Mouse (Mus musculus) CH12.LX (cell line): ENCODE data around the gene Arhgap45. TPM values are rescaled to one million over a fixed set of nuclear protein-coding genes. Genes with fewer than 3 reads are reported as not detected.
A peak's percentile ranks its signal among the peaks of the same experiment; 100 is the strongest.

Experiments
- DNase-seq: peaks from one replicate; pipeline ENCODE4 v3.0.0-alpha.2; 2013; ENCODE audit errors: extremely low read depth
- H3K27ac ChIP-seq: 2 replicates; pipeline ENCODE4 v1.5.1; 2012; ENCODE audit warnings: low read depth, mild to moderate bottlenecking, control low read depth, moderate library complexity; ENCODE audit not compliant: insufficient read depth
- H3K27me3 ChIP-seq: replicated peaks from 2 replicates; pipeline ENCODE3; 2012; ENCODE audit warnings: inconsistent platforms
- H3K36me3 ChIP-seq, 2 experiments: replicated peaks in 1 of 2; 2 replicates each; pipeline versions ENCODE3 to v1.6.1; 2012; ENCODE audit warnings: inconsistent platforms in 1 of 2, low read length in 1 of 2, mild to moderate bottlenecking in 1 of 2, mixed read lengths in 1 of 2, moderate library complexity in 1 of 2; ENCODE audit not compliant: control insufficient read depth in 1 of 2, insufficient read depth in 1 of 2
- H3K4me1 ChIP-seq, 2 experiments: 2 replicates each; pipeline ENCODE4 v1.6.1; 2012; ENCODE audit warnings: inconsistent platforms in 1 of 2, moderate library complexity in 1 of 2; ENCODE audit not compliant: insufficient read depth in 2 of 2, control insufficient read depth in 1 of 2
- H3K4me2 ChIP-seq: 2 replicates; pipeline ENCODE4 v1.6.1; 2012; ENCODE audit warnings: low read depth, mild to moderate bottlenecking, control low read depth; ENCODE audit not compliant: poor library complexity, insufficient read depth, severe bottlenecking
- H3K4me3 ChIP-seq, 3 experiments: fragments of 150-350 bp in 1 of 3; sonication (generic) in 1 of 3; replicated peaks in 1 of 3; 2 replicates each; pipeline versions ENCODE3 to v1.5.1; 2011 to 2012; ENCODE audit warnings: low read depth in 2 of 3, low read length in 2 of 3, mild to moderate bottlenecking in 2 of 3, moderate library complexity in 2 of 3, control low read depth in 1 of 3, improper control_type of control experiment in 1 of 3, inconsistent platforms in 1 of 3, mixed read lengths in 1 of 3; ENCODE audit not compliant: poor library complexity in 1 of 3
- H3K79me2 ChIP-seq: replicated peaks from 2 replicates; pipeline ENCODE4 v1.6.1; 2012; ENCODE audit warnings: mild to moderate bottlenecking, moderate library complexity; ENCODE audit not compliant: control insufficient read depth, poor library complexity, insufficient read depth, severe bottlenecking; ENCODE audit errors: extremely low read depth
- H3K9ac ChIP-seq: 2 replicates; pipeline ENCODE4 v1.6.1; 2012; ENCODE audit warnings: low read depth, mild to moderate bottlenecking, control low read depth, moderate library complexity; ENCODE audit not compliant: insufficient read depth
- H3K9me3 ChIP-seq: replicated peaks from 2 replicates; pipeline ENCODE3; 2012; ENCODE audit warnings: low read length, inconsistent platforms, mixed read lengths
- BHLHE40 ChIP-seq: IDR thresholded peaks from 2 replicates; pipeline ENCODE4 v1.6.1; 2011; ENCODE audit warnings: mild to moderate bottlenecking, low read depth, low read length, improper control_type of control experiment
- CHD1 ChIP-seq: IDR thresholded peaks from 2 replicates; pipeline ENCODE4 v1.6.1; 2012; ENCODE audit warnings: low read depth, low read length, improper control_type of control experiment, inconsistent platforms
- CHD2 ChIP-seq: IDR thresholded peaks from 2 replicates; pipeline ENCODE4 v1.6.1; 2011; ENCODE audit warnings: low read length, improper control_type of control experiment
- CTCF ChIP-seq, 2 experiments: IDR thresholded peaks in 1 of 2; conservative IDR thresholded peaks in 1 of 2; 2 replicates each; pipeline ENCODE4 v1.5.1; 2011 to 2012; ENCODE audit warnings: low read depth in 2 of 2, low read length in 2 of 2, improper control_type of control experiment in 1 of 2, inconsistent platforms in 1 of 2, mild to moderate bottlenecking in 1 of 2, moderate library complexity in 1 of 2
- ELF1 ChIP-seq: IDR thresholded peaks from 2 replicates; pipeline ENCODE4 v1.6.1; 2014; ENCODE audit warnings: low read depth, mild to moderate bottlenecking, inconsistent platforms, low read length, improper control_type of control experiment
- EP300 ChIP-seq: IDR thresholded peaks from 2 replicates; pipeline ENCODE4 v1.6.1; 2011; ENCODE audit warnings: low read length, improper control_type of control experiment
- ETS1 ChIP-seq: conservative IDR thresholded peaks from 2 replicates; pipeline ENCODE4 v1.6.1; 2012; ENCODE audit warnings: low read depth, mild to moderate bottlenecking, inconsistent platforms, low read length, improper control_type of control experiment, moderate library complexity
- HCFC1 ChIP-seq: IDR thresholded peaks from 2 replicates; pipeline ENCODE4 v1.6.1; 2012; ENCODE audit warnings: low read depth, mild to moderate bottlenecking, inconsistent platforms, low read length, improper control_type of control experiment
- JUND ChIP-seq: conservative IDR thresholded peaks from 2 replicates; pipeline ENCODE4 v1.6.1; 2011; ENCODE audit warnings: low read depth, low read length, improper control_type of control experiment
- MAFK ChIP-seq: IDR thresholded peaks from 2 replicates; pipeline ENCODE4 v1.6.1; 2011; ENCODE audit warnings: low read length, improper control_type of control experiment; ENCODE audit not compliant: insufficient replicate concordance
- MAX ChIP-seq: IDR thresholded peaks from 2 replicates; pipeline ENCODE4 v1.6.1; 2011; ENCODE audit warnings: low read length, improper control_type of control experiment
- MAZ ChIP-seq: IDR thresholded peaks from 2 replicates; pipeline ENCODE4 v1.6.1; 2012; ENCODE audit warnings: low read depth, mild to moderate bottlenecking, inconsistent platforms, low read length, improper control_type of control experiment, moderate library complexity
- MEF2A ChIP-seq: IDR thresholded peaks from 2 replicates; pipeline ENCODE4 v1.6.1; 2014; ENCODE audit warnings: low read depth, mild to moderate bottlenecking, inconsistent platforms, low read length, improper control_type of control experiment, borderline replicate concordance
- MXI1 ChIP-seq: IDR thresholded peaks from 2 replicates; pipeline ENCODE4 v1.6.1; 2011; ENCODE audit warnings: mild to moderate bottlenecking, low read depth, low read length, improper control_type of control experiment
- MYC ChIP-seq: IDR thresholded peaks from 2 replicates; pipeline ENCODE4 v1.6.1; 2011; ENCODE audit warnings: low read depth, mild to moderate bottlenecking, improper control_type of control experiment, low read length
- NELFE ChIP-seq: IDR thresholded peaks from 2 replicates; pipeline ENCODE4 v1.6.1; 2011; ENCODE audit warnings: low read depth, low read length, improper control_type of control experiment
- NRF1 ChIP-seq: IDR thresholded peaks from 2 replicates; pipeline ENCODE4 v1.6.1; 2014; ENCODE audit warnings: low read depth, mild to moderate bottlenecking, inconsistent platforms, low read length, improper control_type of control experiment, moderate library complexity
- PAX5 ChIP-seq: IDR thresholded peaks from 2 replicates; pipeline ENCODE4 v1.6.1; 2012; ENCODE audit warnings: low read length, inconsistent platforms, mixed read lengths
- POLR2A ChIP-seq: IDR thresholded peaks from 2 replicates; pipeline ENCODE4 v1.6.1; 2011; ENCODE audit warnings: low read depth, mild to moderate bottlenecking, improper control_type of control experiment, low read length
- POLR2AphosphoS2 ChIP-seq: IDR thresholded peaks from 2 replicates; pipeline ENCODE4 v1.6.1; 2011; ENCODE audit warnings: low read depth, low read length, improper control_type of control experiment
- RAD21 ChIP-seq: IDR thresholded peaks from 2 replicates; pipeline ENCODE4 v1.6.1; 2011; ENCODE audit warnings: low read depth, mild to moderate bottlenecking, low read length, improper control_type of control experiment, moderate library complexity
- RCOR1 ChIP-seq: conservative IDR thresholded peaks from 2 replicates; pipeline ENCODE4 v1.6.1; 2012; ENCODE audit warnings: low read depth, mild to moderate bottlenecking, inconsistent platforms, low read length, improper control_type of control experiment
- SIN3A ChIP-seq: IDR thresholded peaks from 2 replicates; pipeline ENCODE4 v1.6.1; 2012; ENCODE audit warnings: low read length, improper control_type of control experiment, inconsistent platforms
- SMC3 ChIP-seq: IDR thresholded peaks from 2 replicates; pipeline ENCODE4 v1.6.1; 2011; ENCODE audit warnings: low read depth, low read length, improper control_type of control experiment
- TCF12 ChIP-seq: IDR thresholded peaks from 2 replicates; pipeline ENCODE4 v1.6.1; 2014; ENCODE audit warnings: low read depth, mild to moderate bottlenecking, inconsistent platforms, low read length, improper control_type of control experiment
- UBTF ChIP-seq: IDR thresholded peaks from 2 replicates; pipeline ENCODE4 v1.6.1; 2012; ENCODE audit warnings: low read depth, mild to moderate bottlenecking, inconsistent platforms, low read length, improper control_type of control experiment, moderate library complexity
- USF1 ChIP-seq: IDR thresholded peaks from 2 replicates; pipeline ENCODE4 v1.6.1; 2014; ENCODE audit warnings: low read depth, mild to moderate bottlenecking, inconsistent platforms, low read length, improper control_type of control experiment
- USF2 ChIP-seq: conservative IDR thresholded peaks from 2 replicates; pipeline ENCODE4 v1.6.1; 2011; ENCODE audit warnings: low read depth, low read length, improper control_type of control experiment
- ZMIZ1 ChIP-seq: IDR thresholded peaks from 2 replicates; pipeline ENCODE4 v1.6.1; 2012; ENCODE audit warnings: low read depth, mild to moderate bottlenecking, inconsistent platforms, low read length, improper control_type of control experiment
- dilution Hi-C: fragments of 300-500 bp; cut with MboI; formaldehyde crosslinking; loops from 2 replicates; pipeline ENCODE4 v1.14.3; 2020; ENCODE audit warnings: low sequenced_read_pairs; ENCODE audit not compliant: extremely low pct_unique_long_range_greater_than_20kb, extremely low pct_ligation_motif_present
- in situ Hi-C: fragments of 300-500 bp; cut with MboI; formaldehyde crosslinking; loops from 3 replicates; pipeline ENCODE4 v1.14.3; 2019; ENCODE audit warnings: low sequenced_read_pairs, low pct_ligation_motif_present, low pct_unique_long_range_greater_than_20kb, mixed read lengths
- polyA plus RNA-seq: library from polyadenylated mRNA; unstranded; fragments of >175 nt; gene quantifications from 2 replicates; pipeline ENCODE4 v1.2.1, GENCODE M21; 2012; ENCODE audit warnings: low read depth; ENCODE audit not compliant: insufficient read length
- total RNA-seq, 2 experiments: library from RNA; depleted of rRNA; stranded (reverse); fragments of 300-350 nt in 1 of 2; fragments of >200 nt in 1 of 2; gene quantifications; 2 replicates each; pipeline ENCODE4 v1.2.3; 2012 to 2014

Arhgap45 gene
- total and polyA plus RNA-seq, 3 experiments = 10.3 to 25.9 (median 20.2) TPM

GRCm38 (mm10) chr10:80030736-80031135 lies 14.3 kb downstream of the Arhgap45 start:
- Histone ChIP-seq H3K9me3 (no peaks in the 10 kb centered on the region), H3K4me3 (no peak overlapping the region), H3K79me2 (no peaks in the 10 kb centered on the region), H3K27ac (peak overlapping the region; percentile 30; the same call in 1 of the 2 replicates), H3K36me3 (peaks cover 60 to 79% of the 10 kb centered on the region in 2 experiments), H3K27me3 (no peaks in the 10 kb centered on the region), H3K4me1 (peaks cover 35 to 65% of the 10 kb centered on the region in 2 experiments), H3K4me2 (no peak overlapping the region), H3K9ac (no peak overlapping the region)
- no peak for TF ChIP-seq MAZ
- TF ChIP-seq JUND = no peak
- TF ChIP-seq NRF1 = no peak
- TF ChIP-seq SMC3 = no peak
- no peak for TF ChIP-seq RAD21
- no peak for TF ChIP-seq ZMIZ1
- no peak for TF ChIP-seq NELFE
- TF ChIP-seq MYC = no peak
- TF ChIP-seq TCF12 = no peak
- no peak for TF ChIP-seq UBTF
- no peak for TF ChIP-seq MEF2A
- TF ChIP-seq USF2 = no peak
- no peak for TF ChIP-seq ELF1
- TF ChIP-seq RCOR1 = no peak
- no peak for TF ChIP-seq CTCF (conservative IDR thresholded peaks at IDR 0.05 in 1 of 2, IDR thresholded peaks at IDR 0.05 in 1 of 2; ENCODE audit: low read depth in 2 of 2, low read length in 2 of 2)
- TF ChIP-seq MAFK = no peak
- dilution Hi-C loops = no loop called here
- in situ Hi-C loops = no loop called here
- no peak for DNase-seq

- Histone ChIP-seq H3K9me3 (no peaks in the 10 kb centered on the region), H3K36me3 (peaks cover 62 to 79% of the 10 kb centered on the region in 2 experiments), H3K9ac (peak overlapping the region; percentile 54), H3K4me2 (peak overlapping the region; percentile 86), H3K4me1 (peaks cover 29 to 63% of the 10 kb centered on the region in 2 experiments)
- no peak for DNase-seq
- peak; percentile 91 for TF ChIP-seq MAX
- TF ChIP-seq MEF2A = peak; percentile 71; the same call in 1 of the 2 replicates
- TF ChIP-seq TCF12 = peak; percentile 46; the same call in 1 of the 2 replicates
- peak; percentile 64; the same call in 1 of the 2 replicates for TF ChIP-seq RCOR1
- TF ChIP-seq HCFC1 = 0 out of 2 replicates have a peak, but pooled peaks have one; percentile 9
- TF ChIP-seq POLR2A = 0 out of 2 replicates have a peak, but pooled peaks have one; percentile 19
- peak; percentile 91 for TF ChIP-seq BHLHE40
- 0 out of 2 replicates have a peak, but pooled peaks have one; percentile 39 for TF ChIP-seq ZMIZ1
- no peak for TF ChIP-seq USF1
- TF ChIP-seq POLR2AphosphoS2 = no peak
- no peak for TF ChIP-seq MAFK
- no peak for TF ChIP-seq USF2
- no peak for TF ChIP-seq PAX5
- peak; percentile 22 for TF ChIP-seq SMC3
- peak; percentile 75; the same call in 1 of the 2 replicates for TF ChIP-seq SIN3A
- TF ChIP-seq UBTF = 0 out of 2 replicates have a peak, but pooled peaks have one; percentile 34
- peak; percentile 92 for TF ChIP-seq MXI1
- no peak for TF ChIP-seq JUND
- peak; percentile 77 for TF ChIP-seq MYC
- TF ChIP-seq CHD2 = peak; percentile 88
- TF ChIP-seq EP300 = no peak
- TF ChIP-seq CHD1 = peak; percentile 83; the same call in 1 of the 2 replicates
- TF ChIP-seq ETS1 = peak; percentile 75
- no peak for TF ChIP-seq ELF1
- TF ChIP-seq, all 38 proteins: peak for 16
- Histone ChIP-seq H3K4me3 (no peak overlapping the region), H3K27me3 (no peaks in the 10 kb centered on the region), H3K79me2 (peaks cover 5% of the 10 kb centered on the region; the same call in 1 of the 2 replicates), H3K27ac (peak overlapping the region; percentile 99)
- dilution Hi-C loops (no loop called here), in situ Hi-C loops (no loop called here)
Measured at GRCm38 (mm10) chr10:80032799-80033480, 16.5 kb downstream of the Arhgap45 start.
